Mouse (Mus musculus): ENCODE results near the gene Gpat2. TPM values are rescaled to one million over a fixed set of nuclear protein-coding genes. Genes with fewer than 3 reads are reported as not detected.

The Gpat2 gene
- total and polyA plus RNA-seq, 2 experiments from 2014 or later, result 0.06 TPM; not detected in 1

GRCm38 (mm10) chr2:127387521-127387920, 37.5 kb upstream of the Gpat2 start:
- no peaks in the 10 kb centered on the region for H3K36me3 ChIP-seq (ENCODE audit: insufficient read depth)
- no peaks in the 10 kb centered on the region for H3K4me1 ChIP-seq (ENCODE audit: insufficient read depth)
- TF ChIP-seq CTCF (IDR thresholded peaks at IDR 0.05; ENCODE audit: low read depth), result no peak
- no peak overlapping the region for H3K9ac ChIP-seq
- no peaks in the 10 kb centered on the region for H3K9me3 ChIP-seq (ENCODE audit: low read length)
- DNase-seq, result no peak
- no peak overlapping the region for H3K4me3 ChIP-seq (ENCODE audit: low read depth, low read length)
- no peak overlapping the region for H3K4me2 ChIP-seq (ENCODE audit: low read depth)
- no peak for ATAC-seq
- no peak overlapping the region for H3K27ac ChIP-seq (ENCODE audit: low read depth, low read length)
- 89% methylated on average over 2 of the region's 2 CpGs for WGBS
- H3K27me3 ChIP-seq (ENCODE audit: insufficient read depth, low read length), result no peaks in the 10 kb centered on the region

GRCm38 (mm10) chr2:127390352-127390751, 34.6 kb upstream of the Gpat2 start:
- DNase-seq, result no peak
- Histone ChIP-seq H3K4me3 (ENCODE audit: low read depth, low read length) (no peak overlapping the region), H3K9me3 (ENCODE audit: low read length) (no peaks in the 10 kb centered on the region), H3K9ac (no peak overlapping the region), H3K4me1 (ENCODE audit: insufficient read depth) (no peaks in the 10 kb centered on the region), H3K4me2 (ENCODE audit: low read depth) (no peak overlapping the region), H3K27ac (ENCODE audit: low read depth, low read length) (no peak overlapping the region), H3K36me3 (ENCODE audit: insufficient read depth) (no peaks in the 10 kb centered on the region), H3K27me3 (ENCODE audit: insufficient read depth, low read length) (no peaks in the 10 kb centered on the region)
- no peak for ATAC-seq
- 85% methylated on average over 3 of the region's 3 CpGs for WGBS
- TF ChIP-seq CTCF (IDR thresholded peaks at IDR 0.05; ENCODE audit: low read depth), result no peak

GRCm38 (mm10) chr2:127390846-127391245, 34.2 kb upstream of the Gpat2 start:
- DNase-seq, result no peak
- 45% methylated on average over 4 of the region's 4 CpGs for WGBS
- no peak for ATAC-seq

GRCm38 (mm10) chr2:127391323-127391722, 33.7 kb upstream of the Gpat2 start:
- Histone ChIP-seq H3K36me3 (ENCODE audit: insufficient read depth) (no peaks in the 10 kb centered on the region), H3K9ac (no peak overlapping the region), H3K4me1 (ENCODE audit: insufficient read depth) (no peaks in the 10 kb centered on the region), H3K27ac (ENCODE audit: low read depth, low read length) (no peak overlapping the region), H3K4me2 (ENCODE audit: low read depth) (no peak overlapping the region), H3K27me3 (ENCODE audit: insufficient read depth, low read length) (no peaks in the 10 kb centered on the region), H3K9me3 (ENCODE audit: low read length) (no peaks in the 10 kb centered on the region), H3K4me3 (ENCODE audit: low read depth, low read length) (no peak overlapping the region)
- DNase-seq, result no peak
- ATAC-seq, result no peak
- no peak for TF ChIP-seq CTCF (IDR thresholded peaks at IDR 0.05; ENCODE audit: low read depth)
- 72% methylated on average over 3 of the region's 3 CpGs for WGBS

More at GRCm38 (mm10) chr2:127390846-127391245, 34.2 kb upstream of the Gpat2 start:
- H3K9ac ChIP-seq, result no peak overlapping the region
- no peak overlapping the region for H3K27ac ChIP-seq (ENCODE audit: low read depth, low read length)
- no peaks in the 10 kb centered on the region for H3K9me3 ChIP-seq (ENCODE audit: low read length)
- H3K4me3 ChIP-seq (ENCODE audit: low read depth, low read length), result no peak overlapping the region
- TF ChIP-seq CTCF (IDR thresholded peaks at IDR 0.05; ENCODE audit: low read depth), result no peak
- H3K36me3 ChIP-seq (ENCODE audit: insufficient read depth), result no peaks in the 10 kb centered on the region
- H3K4me2 ChIP-seq (ENCODE audit: low read depth), result no peak overlapping the region
- H3K4me1 ChIP-seq (ENCODE audit: insufficient read depth), result no peaks in the 10 kb centered on the region
- no peaks in the 10 kb centered on the region for H3K27me3 ChIP-seq (ENCODE audit: insufficient read depth, low read length)

- Histone ChIP-seq H3K27me3 (ENCODE audit: insufficient read depth, low read length) (no peaks in the 10 kb centered on the region), H3K36me3 (ENCODE audit: insufficient read depth) (no peaks in the 10 kb centered on the region), H3K9me3 (ENCODE audit: low read length) (no peaks in the 10 kb centered on the region), H3K4me1 (ENCODE audit: insufficient read depth) (no peaks in the 10 kb centered on the region), H3K27ac (ENCODE audit: low read depth, low read length) (no peak overlapping the region), H3K9ac (no peak overlapping the region), H3K4me3 (ENCODE audit: low read depth, low read length) (no peak overlapping the region), H3K4me2 (ENCODE audit: low read depth) (no peak overlapping the region)
- ATAC-seq (no peak), DNase-seq (no peak)
- TF ChIP-seq CTCF (IDR thresholded peaks at IDR 0.05; ENCODE audit: low read depth), result no peak
- WGBS, result 84% methylated on average over 5 of the region's 5 CpGs
Measured at GRCm38 (mm10) chr2:127394606-127395161, 30.3 kb upstream of the Gpat2 start.

GRCm38 (mm10) chr2:127398738-127399137, 26.3 kb upstream of the Gpat2 start:
- DNase-seq (no peak), ATAC-seq (no peak)
- H3K9me3 ChIP-seq (ENCODE audit: low read length), result no peaks in the 10 kb centered on the region
- H3K4me3 ChIP-seq (ENCODE audit: low read depth, low read length), result no peak overlapping the region
- no peak overlapping the region for H3K9ac ChIP-seq
- H3K27me3 ChIP-seq (ENCODE audit: insufficient read depth, low read length), result no peaks in the 10 kb centered on the region
- no peaks in the 10 kb centered on the region for H3K4me1 ChIP-seq (ENCODE audit: insufficient read depth)
- TF ChIP-seq CTCF (IDR thresholded peaks at IDR 0.05; ENCODE audit: low read depth), result no peak
- 89% methylated on average over 7 of the region's 7 CpGs for WGBS
- no peak overlapping the region for H3K4me2 ChIP-seq (ENCODE audit: low read depth)
- no peaks in the 10 kb centered on the region for H3K36me3 ChIP-seq (ENCODE audit: insufficient read depth)
- H3K27ac ChIP-seq (ENCODE audit: low read depth, low read length), result no peak overlapping the region

GRCm38 (mm10) chr2:127411126-127411525, 13.9 kb upstream of the Gpat2 start:
- Histone ChIP-seq H3K4me1 (ENCODE audit: insufficient read depth) (no peaks in the 10 kb centered on the region), H3K36me3 (ENCODE audit: insufficient read depth) (no peaks in the 10 kb centered on the region), H3K4me3 (ENCODE audit: low read depth, low read length) (no peak overlapping the region), H3K27ac (ENCODE audit: low read depth, low read length) (no peak overlapping the region), H3K4me2 (ENCODE audit: low read depth) (no peak overlapping the region), H3K9ac (no peak overlapping the region), H3K27me3 (ENCODE audit: insufficient read depth, low read length) (no peaks in the 10 kb centered on the region), H3K9me3 (ENCODE audit: low read length) (no peaks in the 10 kb centered on the region)
- DNase-seq (no peak), ATAC-seq (no peak)
- TF ChIP-seq CTCF (IDR thresholded peaks at IDR 0.05; ENCODE audit: low read depth), result no peak
- 92% methylated on average over 6 of the region's 6 CpGs for WGBS
